Mouse (Mus musculus) frontal cortex, adult (tissue): ENCODE measurements around the gene Slc35b3.

Experiments used
- ATAC-seq: cut with Nextera tagmentation; 2 replicates; pipeline ENCODE4 v1.9.2; 2017; ENCODE audit warnings: mild to moderate bottlenecking, moderate library complexity, mixed read lengths; ENCODE audit not compliant: low TSS enrichment

Slc35b3 gene

GRCm38 (mm10) chr13:38960063-38961050, at the start of gene Slc35b3:
Slc35b3 (minus strand) TSS chr13:38960875.
- ATAC-seq = peak; percentile 96

- ATAC-seq = no peak
These were observed 49.6 kb upstream of the Slc35b3 start for GRCm38 (mm10) chr13:39010280-39010679.

- ATAC-seq = no peak
These were observed 42.6 kb upstream of the Slc35b3 start for GRCm38 (mm10) chr13:39003101-39003762.

- ATAC-seq = no peak
These were observed 41.7 kb upstream of the Slc35b3 start for GRCm38 (mm10) chr13:39002424-39002823.

- ATAC-seq = no peak
These were observed 40.8 kb upstream of the Slc35b3 start for GRCm38 (mm10) chr13:39001434-39001833.

DNA sequence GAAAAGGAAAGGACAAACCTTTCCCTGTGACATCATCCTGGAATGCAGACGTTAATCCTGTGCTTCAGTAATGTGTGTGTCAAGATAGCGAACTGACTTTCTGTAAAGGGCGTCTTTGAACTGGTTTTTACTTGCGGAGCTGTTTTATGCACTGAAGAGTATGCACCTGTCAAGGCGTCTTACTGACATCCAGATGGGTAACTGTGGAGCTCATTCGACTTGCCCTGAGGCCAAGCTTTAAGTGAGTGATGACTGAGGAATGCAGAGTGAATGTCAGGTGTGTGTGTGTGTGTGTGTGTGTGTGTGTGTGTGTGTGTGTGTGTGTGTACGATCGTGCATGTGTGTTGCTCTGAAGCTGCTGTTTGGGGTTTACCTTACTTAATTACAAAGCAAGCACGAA, 38.3 kb upstream of the Slc35b3 start:
- ATAC-seq = no peak

GRCm38 (mm10) chr13:38992529-38992928, 31.9 kb upstream of the Slc35b3 start:
- ATAC-seq = peak; percentile 85

GRCm38 (mm10) chr13:38983751-38984150, 23.1 kb upstream of the Slc35b3 start:
- ATAC-seq = no peak

DNA sequence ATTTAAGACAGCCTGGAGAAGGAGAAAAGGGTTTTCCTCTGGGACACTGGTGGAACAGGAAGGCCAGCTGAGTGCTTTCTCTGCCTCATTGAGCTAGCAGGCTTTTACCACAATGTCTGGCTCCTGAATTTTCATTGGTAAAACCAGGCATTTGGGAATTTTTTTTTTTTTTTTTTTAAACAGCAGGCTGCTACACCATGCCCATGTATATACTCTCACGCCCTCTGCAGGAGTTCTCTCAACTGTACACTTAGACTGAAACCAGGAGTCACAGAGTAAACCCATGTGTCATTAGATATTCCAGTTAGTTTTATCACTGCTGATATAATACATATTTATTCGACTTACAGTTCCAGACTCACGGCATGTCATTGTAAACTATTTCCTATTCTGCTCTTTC, 20.2 kb upstream of the Slc35b3 start:
- ATAC-seq = no peak

DNA sequence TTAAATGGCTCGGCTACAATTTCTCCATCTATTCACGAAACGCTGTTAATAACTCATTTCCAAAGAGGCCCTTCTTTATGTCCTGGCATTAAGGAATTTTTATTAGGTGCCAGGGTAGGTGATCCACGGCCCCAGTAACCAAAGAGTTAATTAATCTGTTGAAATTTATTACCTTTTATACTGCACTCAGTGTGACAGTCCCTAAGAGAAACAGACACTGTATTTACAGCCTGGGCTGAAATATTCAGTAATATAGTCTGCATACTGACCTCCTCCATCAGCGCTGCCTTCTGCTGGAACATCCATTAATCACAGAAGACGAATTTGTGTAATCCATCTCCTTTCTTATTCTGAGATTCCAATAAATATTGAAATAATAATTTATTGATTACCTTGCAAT, 16.3 kb upstream of the Slc35b3 start:
- ATAC-seq = no peak

- no peak for ATAC-seq
These were observed 15.2 kb upstream of the Slc35b3 start for GRCm38 (mm10) chr13:38975853-38976252.

DNA sequence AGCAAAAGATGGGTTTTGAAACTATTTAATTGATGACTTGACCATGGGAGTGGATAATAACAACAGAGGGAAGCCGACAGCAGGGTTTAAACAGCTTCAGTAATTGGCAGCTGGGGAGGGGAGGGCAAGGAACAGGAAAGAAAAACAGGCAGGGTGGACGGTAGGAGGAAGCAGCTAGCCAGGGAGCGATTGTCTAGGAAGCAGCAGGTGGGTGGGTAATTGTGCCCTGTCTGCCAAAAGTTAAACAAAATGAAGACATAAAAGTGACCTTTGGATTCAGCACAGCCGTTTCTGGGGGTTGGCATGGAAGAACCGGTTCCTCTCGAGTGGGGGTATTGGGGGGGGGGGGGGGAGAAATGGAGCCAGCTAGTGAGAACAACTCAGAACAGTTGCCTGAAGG, 11.9 kb upstream of the Slc35b3 start:
- ATAC-seq = no peak

DNA sequence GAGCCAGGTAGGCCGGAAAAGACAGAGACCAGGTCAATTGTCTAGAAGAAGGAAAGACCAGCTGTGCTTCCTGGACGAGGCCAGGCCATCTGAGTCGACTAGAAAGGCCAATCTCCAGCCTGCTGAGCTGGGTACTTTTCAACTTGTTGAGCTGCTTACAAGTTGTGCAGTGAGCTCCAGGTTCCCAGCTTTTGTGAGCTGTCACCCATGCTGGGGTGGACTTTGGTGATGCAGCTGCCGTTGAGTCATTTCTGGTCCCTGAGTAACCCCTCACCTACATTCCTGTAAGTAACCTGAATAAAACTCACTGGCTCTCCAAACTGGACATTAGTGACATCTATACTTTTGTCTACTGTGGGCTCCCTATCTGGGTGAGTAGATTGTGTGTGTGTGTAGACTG, 10.4 kb upstream of the Slc35b3 start:
- ATAC-seq = no peak

GRCm38 (mm10) chr13:38967518-38967917, 6.8 kb upstream of the Slc35b3 start:
- ATAC-seq = no peak

DNA sequence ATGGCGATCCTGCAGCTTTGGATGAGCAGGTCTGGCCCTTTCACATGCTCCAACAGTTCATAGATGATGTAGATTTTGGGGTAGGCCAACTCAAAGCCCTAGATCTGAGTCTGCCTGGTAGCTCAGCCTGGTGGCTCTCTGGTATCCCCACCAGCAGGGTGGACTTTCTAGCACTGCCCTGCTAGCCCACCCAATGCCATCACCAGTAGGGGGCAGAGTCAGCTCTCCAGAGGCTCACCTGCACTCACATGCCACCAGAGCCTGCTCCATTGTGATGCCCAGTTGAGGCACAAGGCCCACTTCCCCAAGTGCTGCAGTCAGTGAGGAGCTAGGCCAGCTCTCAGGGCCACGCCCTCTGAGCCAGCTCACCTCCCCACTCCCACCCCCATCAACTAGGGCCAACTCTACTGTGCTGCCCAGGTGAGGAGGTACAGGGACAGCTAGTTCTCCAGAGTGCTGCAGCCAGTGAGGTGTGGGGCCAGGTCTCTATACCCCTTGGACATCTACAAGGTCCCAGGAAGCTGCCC, 6.3 kb upstream of the Slc35b3 start:
- ATAC-seq = no peak

GRCm38 (mm10) chr13:38962771-38963170, 2.1 kb upstream of the Slc35b3 start:
- no peak for ATAC-seq

DNA sequence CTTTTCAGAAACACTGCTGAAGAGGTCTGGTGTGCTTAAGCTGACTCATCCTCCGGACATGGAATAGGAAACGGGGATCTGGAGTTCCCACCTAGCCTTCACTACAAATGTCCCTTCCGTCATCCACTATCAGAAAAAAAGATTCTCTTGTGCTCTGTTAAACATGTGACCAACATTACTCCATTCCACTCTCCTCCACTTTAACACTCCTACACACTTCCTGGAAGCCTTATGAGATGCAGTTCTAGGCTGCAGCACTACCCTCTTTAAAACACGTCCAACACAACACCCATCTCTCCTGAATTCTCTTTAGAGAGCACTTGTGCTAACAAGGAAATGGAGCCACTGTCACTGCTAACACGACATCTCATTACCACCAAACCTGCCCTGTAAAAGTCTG, 2.6 kb downstream of the Slc35b3 start:
- ATAC-seq = peak; percentile 66

- ATAC-seq = no peak
These were observed 14.2 kb downstream of the Slc35b3 start for GRCm38 (mm10) chr13:38946296-38947012.

DNA sequence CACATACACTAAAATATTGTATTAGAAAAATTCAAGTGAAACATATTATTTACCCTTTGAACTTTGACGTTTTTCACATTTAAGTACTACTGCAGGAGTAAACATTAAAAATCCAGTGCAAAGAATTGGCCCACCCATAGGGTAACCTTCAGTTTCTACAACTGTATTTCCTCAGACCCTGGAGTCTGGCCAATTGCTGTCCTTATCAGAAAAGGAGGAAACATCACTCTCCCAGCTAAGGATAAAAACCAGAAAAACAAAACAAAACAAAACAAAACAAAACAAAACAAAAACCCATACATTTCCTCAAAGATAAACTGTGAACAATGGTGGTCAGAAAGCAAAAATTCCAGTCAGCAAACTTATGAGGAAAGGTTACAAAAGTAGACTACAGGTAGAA, 14.9 kb downstream of the Slc35b3 start:
- no peak for ATAC-seq

DNA sequence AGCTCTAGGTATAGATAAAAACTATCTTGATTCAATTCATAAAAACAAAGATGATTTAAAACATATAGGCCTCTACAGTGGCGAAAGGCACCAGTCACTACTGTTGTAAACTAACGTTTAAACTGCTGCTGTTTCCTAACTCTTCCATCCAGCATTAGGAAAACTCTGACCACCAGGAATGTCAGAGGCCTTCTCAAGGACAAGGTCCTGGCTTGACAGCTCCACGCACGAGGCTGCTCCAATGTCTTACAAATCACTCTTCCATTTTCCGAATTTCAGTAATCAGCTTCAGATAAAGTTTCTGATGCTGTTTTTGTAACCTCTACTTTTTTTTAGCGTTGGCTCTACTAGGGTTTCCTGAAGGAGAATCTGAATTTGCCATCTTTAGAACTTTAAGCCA, 15.7 kb downstream of the Slc35b3 start:
- ATAC-seq = no peak

GRCm38 (mm10) chr13:38941786-38942185, 18.9 kb downstream of the Slc35b3 start:
- peak; percentile 91 for ATAC-seq

DNA sequence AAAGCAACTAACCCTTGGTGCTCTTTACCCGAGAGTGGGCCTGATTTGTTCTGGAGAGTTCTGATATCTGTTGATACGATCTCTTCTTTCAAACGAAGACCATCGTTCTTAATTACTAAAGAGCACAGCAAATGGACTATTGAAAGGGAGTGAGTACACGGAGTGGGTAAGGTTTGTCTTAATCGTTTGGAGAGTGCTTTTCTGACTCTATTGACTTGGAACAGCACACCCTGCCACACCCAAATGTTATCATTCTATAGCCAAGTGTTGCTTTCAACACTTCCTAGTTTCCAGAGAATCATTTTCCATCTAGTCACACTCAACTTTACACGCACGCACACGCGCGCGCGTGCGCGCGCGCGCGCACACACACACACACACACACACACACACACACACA, 19.4 kb downstream of the Slc35b3 start:
- ATAC-seq = no peak
